Mouse (Mus musculus) retina, postnatal 1 day (tissue): Measurements from ENCODE around the gene C1qtnf7.
A peak's percentile ranks its signal among the peaks of the same experiment; 100 is the strongest.

Source experiments
- DNase-seq: peaks from one replicate; pipeline ENCODE4 v3.0.0-alpha.2; 2012

The C1qtnf7 gene

GRCm38 (mm10) chr5:43515401-43515976, at the start of gene C1qtnf7:
Gene C1qtnf7, plus strand, starts transcription at chr5:43515538.
- no peak for DNase-seq

DNA sequence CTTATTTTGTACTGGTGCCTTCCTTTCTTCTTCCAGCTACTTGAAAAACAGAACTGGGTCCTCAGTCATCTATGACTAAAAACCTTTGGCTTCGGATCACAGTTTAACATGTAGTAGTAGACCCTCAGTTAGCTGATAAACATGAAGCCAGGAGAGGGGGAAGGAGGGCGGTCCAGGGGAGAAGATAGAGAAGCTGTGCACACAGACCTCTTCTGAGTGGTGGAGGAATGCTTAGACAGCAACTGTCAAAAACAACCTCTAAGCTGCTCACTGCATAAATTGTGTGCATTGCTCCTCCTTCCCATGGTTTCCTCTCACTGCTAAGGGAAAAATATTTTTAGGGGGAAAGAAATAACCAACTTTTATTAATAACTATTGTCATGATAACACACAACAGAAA, 48.6 kb upstream of the C1qtnf7 start:
- no peak for DNase-seq

DNA sequence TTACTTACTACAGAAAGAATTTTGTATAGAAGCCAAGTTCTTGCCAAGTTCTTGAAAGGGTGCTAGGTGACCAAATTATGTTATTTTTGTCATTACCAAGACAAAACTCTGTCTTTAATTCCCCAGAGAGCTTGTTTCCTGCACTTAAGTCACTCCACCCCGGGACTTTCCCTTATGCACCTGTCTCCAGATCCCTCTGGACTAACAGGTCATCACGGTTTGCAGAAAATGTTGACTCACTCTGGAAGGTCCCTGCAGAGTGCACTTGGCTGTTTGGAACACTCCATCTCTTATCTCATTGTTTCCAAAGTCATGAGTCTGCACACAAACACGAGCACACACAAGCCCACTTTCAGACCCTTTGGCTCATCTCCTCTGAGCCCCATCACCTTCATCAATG, 48.1 kb upstream of the C1qtnf7 start:
- DNase-seq = no peak

- no peak for DNase-seq
Measured at GRCm38 (mm10) chr5:43468937-43469336, 46.4 kb upstream of the C1qtnf7 start.

GRCm38 (mm10) chr5:43477953-43478352, 37.4 kb upstream of the C1qtnf7 start:
- no peak for DNase-seq

- peak; percentile 27 for DNase-seq
Measured at GRCm38 (mm10) chr5:43480046-43480445, 35.3 kb upstream of the C1qtnf7 start.

DNA sequence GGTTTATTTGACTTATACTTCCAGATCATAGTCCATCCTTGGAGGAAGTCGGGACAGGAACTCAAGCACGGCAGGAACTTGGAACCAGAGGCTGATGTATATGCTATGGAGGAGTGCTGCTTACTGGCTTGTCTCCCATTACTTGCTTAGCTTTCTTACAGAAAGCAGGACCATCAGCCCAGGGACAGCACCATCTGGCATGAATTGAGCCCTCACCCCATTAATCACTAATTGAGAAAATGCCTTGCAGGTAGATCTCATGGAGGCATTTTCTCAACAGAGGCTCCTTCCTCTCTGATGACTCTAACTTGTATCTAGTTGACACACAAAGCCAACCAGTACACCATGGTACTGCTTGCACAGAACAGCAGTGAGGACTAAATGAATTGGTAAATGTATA, 34.6 kb upstream of the C1qtnf7 start:
- DNase-seq = no peak

GRCm38 (mm10) chr5:43481824-43482223, 33.5 kb upstream of the C1qtnf7 start:
- DNase-seq = no peak

- no peak for DNase-seq
Measured at GRCm38 (mm10) chr5:43501887-43502286, 13.5 kb upstream of the C1qtnf7 start.

DNA sequence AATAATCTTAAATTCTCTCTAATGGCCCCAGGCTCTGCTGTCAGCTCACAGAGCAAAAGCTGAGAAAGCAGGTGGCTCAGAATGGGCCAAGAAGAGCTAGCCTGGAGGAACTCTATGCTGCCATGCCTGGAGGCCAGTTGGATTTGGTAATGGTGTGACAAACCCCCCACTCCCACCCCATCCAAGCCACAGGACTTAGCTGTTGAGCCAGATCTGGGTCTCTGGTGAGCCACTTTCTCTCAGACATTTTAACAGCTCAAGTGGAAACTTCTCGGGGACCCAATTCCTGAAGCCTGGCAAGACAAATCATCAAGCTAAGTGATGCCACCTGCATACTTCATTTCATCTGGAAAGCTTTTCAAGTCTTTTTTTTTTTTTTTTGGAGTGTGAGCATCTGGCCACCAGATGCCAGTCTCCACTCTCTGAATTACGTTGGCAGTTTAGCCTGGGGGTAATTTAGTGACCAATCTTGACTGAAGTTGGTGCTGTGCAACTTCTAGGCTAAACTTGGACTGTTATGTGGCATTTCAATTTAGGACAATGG, 11.0 kb upstream of the C1qtnf7 start:
- no peak for DNase-seq

GRCm38 (mm10) chr5:43508470-43508869, 6.9 kb upstream of the C1qtnf7 start:
- no peak for DNase-seq

GRCm38 (mm10) chr5:43508892-43509291, 6.4 kb upstream of the C1qtnf7 start:
- no peak for DNase-seq

DNA sequence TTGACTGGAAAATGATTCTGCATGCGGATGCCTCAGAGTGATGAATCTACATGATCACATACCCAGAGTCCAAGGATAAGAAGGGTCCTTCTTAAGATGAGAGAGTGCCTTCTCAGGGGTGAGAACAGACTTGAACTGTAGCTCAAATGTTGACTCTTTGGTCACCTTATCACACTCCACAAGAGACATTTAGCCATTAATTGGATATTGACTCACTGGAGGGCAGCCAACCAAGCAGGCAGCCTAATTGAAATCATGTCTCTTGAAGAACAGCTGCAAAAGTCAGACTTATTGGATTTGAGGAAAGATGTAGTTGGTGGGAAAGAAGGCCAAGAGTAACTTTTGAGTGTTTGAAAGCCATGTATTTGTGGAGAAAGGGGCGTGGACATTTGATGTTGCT, 4.2 kb upstream of the C1qtnf7 start:
- DNase-seq = no peak

GRCm38 (mm10) chr5:43516491-43516890, 1.2 kb downstream of the C1qtnf7 start:
- DNase-seq = no peak

GRCm38 (mm10) chr5:43517313-43517712, 2.0 kb downstream of the C1qtnf7 start:
- DNase-seq = no peak

DNA sequence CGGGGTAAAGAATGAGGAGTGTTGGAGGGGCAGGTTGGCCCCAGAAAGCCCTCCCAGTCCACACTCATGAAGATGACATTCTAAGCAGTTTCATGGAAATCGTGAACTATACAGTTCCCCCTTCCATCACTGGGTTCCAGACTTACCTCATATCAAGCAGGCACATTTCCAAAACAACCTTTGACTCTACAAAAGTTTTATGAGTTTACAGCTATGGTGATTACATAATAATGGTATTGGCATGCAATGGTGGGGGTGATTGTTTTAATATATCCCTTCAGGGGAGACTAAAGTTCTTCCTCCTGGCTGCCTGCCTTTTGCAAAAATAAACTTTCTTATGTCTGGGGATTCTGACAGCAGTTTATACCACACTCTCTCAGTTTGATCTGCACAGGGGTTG, 4.6 kb downstream of the C1qtnf7 start:
- no peak for DNase-seq

DNA sequence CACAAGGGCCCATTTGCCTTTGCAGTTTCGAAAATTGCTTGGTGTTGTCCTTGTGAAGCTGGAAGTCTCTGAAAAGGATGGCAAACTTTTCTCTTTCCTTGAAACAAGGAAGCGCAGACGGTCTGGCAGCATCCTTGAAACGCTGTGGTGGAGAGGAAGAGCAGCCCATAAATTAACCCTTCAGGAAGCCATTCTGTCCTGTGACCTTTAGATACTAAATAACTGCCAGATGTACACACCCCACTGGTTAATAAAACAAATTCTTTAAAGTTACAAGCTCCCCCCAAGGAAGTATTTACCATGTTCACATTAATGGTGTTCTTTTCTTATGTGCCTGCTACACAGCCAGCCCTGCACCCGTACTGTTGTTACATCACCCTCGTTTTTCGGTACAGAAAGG, 6.0 kb downstream of the C1qtnf7 start:
- no peak for DNase-seq

DNA sequence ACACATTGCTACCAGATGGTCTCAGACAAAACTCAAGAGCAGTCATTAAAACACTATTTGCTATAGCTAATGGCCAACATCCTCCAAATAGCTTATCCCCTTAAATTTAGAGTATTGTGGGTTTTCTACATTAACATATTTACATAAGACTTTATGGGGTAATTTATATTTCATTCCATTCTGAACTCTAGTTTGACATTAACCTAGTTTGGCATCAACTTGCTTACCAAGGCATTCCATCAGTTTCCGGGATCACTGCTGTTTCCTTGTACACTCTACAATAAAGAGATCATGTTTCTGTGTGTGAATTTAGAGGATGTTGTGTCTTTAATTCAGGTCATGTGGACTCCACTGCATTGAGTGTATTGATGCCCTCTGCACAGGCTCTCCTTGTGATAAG, 7.5 kb downstream of the C1qtnf7 start:
- DNase-seq = no peak

DNA sequence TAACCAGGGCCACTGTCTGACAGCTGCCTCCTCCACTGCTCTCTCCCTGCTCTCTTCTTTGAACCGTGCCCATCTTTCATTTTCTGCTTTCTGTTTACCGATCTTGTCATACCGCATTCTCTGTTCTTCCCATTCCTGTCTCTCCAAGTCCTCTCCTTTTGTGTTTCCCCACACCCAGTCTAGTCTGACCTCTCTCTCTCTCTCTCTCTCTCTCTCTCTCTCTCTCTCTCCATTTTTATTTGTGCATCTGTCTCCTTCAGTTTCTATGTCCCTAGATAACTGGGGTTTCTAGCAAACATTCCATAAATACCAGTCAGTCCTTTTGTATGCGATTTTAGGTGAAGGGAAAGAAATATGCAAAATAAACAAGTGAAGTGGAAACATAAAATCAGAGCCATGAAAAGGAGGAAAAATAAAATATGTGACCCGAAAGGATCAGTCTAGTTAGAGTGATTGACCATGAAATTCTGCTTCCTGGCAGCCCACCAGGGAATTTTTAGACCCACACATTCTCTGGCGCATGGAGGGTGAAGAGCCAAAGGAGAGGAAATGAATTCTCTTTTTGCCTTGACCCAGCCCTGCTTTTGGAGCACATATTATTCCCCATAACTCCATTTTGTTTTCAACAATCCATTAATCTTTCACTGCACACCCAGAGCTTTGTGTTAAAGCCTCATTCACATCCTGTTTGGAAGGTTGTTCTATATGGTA, 11.7 kb downstream of the C1qtnf7 start:
- no peak for DNase-seq

DNA sequence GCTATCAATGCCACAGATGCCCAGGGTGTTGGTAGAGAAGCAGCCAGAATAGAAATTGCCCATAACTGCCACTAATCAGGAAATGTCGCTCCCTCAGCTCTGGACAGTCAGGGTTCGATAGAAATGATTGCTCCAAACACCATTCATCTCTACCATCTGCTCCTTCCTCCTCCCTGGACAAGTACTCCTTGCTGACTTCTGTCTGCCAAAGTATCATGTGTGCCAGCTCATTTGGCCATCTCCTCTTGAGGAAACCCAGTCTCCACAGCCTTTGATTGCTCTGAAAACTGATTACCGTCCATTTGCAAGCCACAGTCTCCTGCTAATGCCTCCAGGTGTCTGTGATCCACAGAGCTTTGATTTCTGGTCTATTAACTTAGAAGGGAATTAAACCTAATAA, 14.8 kb downstream of the C1qtnf7 start:
- no peak for DNase-seq

- no peak for DNase-seq
Measured at GRCm38 (mm10) chr5:43530886-43531285, 15.5 kb downstream of the C1qtnf7 start.

DNA sequence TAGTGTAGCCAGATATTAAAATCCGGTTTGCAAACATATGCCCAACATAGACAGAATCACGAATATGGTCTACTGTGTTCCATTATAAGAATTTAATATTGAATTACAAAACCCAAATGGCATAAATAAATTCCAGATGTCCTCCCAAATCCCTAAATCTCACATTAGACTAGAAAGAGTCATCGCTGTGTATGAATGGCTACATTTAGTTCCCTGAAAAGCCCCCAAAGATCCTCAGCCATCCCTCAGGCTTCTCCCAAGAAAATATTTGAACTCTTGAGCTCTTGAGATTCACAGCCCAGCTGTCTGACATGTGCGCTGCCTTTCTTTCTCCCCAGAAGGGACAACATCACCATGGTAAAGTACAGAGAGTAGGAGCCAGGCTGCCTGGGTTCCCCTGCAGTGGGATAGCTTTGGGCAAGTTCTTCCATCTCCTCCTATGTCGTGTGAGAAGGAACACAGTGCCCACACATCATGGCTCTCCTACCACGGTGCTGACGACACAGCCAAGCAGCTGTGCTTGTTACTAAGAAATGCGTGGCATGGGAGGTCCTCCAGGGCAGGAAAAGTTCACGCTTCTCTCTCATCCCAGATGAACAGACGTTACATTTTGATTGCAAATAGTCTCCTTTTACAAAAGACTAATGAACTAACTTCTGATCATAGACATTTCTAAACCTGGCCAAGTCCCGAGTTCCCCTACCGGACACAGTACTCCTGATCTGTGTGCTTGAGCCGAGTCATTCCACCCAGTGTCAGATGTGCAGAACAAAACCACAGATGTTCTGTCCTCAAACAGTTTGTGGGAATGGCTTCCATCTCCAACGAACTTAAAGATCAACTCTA, 23.2 kb downstream of the C1qtnf7 start:
- DNase-seq = no peak

- DNase-seq = no peak
Measured at GRCm38 (mm10) chr5:43539168-43539516, 23.8 kb downstream of the C1qtnf7 start.

- DNase-seq = no peak
Measured at GRCm38 (mm10) chr5:43539871-43540270, 24.5 kb downstream of the C1qtnf7 start.
